Mouse (Mus musculus): ENCODE results near the gene Nwd1. TPM values are rescaled to one million over a fixed set of nuclear protein-coding genes. Genes with fewer than 3 reads are reported as not detected.

Nwd1 gene
- total RNA-seq (2014; rRNA removed; ENCODE audit: low replicate concordance) (2.0 and 2.3 TPM in 2 replicates), polyA plus RNA-seq (2015; fragmentation: Nextera tagmentation; extraction: Ambion mirVana) (0.15 and 0.20 TPM in 2 replicates)

DNA sequence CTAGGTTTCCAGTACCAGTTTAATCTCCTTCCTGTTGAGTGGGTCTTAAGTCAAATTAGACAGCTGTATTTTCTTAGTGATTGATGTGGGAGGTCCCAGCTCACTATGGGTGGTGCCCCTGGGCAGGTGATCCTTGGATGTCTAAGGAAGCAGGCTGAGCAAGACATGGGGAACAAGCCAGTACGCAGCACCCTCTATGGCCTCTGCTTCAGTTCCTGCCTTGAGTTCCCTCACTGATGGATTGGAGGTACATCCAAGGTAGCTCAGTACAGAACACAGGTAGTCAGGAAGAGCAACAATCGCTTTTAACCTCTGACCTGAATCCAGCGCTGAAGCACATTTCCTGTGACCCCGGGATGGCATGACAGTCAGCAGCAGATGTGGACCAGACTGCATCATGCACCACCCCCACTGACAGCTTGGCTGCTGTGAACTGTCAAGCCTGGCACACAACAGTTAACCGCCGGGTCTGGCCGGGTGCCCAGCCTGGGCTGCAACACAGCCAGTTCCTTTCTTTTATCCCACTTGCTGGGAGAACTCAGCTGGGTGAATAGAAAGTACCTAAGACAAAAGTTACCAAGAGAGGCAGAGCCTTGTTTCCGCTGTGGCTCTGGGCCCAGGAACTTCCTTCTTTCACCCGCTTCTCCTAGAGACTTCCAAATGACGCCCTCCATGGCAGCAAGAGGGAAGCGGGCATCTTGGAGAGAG lies at the start of gene Nwd1:
Gene Nwd1 (plus strand): TSS at position 652 of the 708 bp plus-strand sequence.
- Histone ChIP-seq H3K4me2 (ENCODE audit: low read depth, low read length) (peak within 1 kb of the TSS; percentile 49), H3K27me3 (ENCODE audit: control insufficient read depth, insufficient read depth, low read length) (no peaks in the 10 kb centered on the region), H3K4me3 (ENCODE audit: low read depth, low read length) (peak within 1 kb of the TSS; percentile 15; the same call in 1 of the 2 replicates), H3K9ac (replicated peaks; ENCODE audit: low read depth, low read length) (no peak within 1 kb of the TSS), H3K36me3 (replicated peaks; ENCODE audit: control insufficient read depth, insufficient read depth, low read length) (no peaks in the 10 kb centered on the region), H3K27ac (ENCODE audit: low read depth) (peak within 1 kb of the TSS; percentile 76), H3K9me3 (replicated peaks; ENCODE audit: control insufficient read depth, low read length) (no peaks in the 10 kb centered on the region), H3K4me1 (ENCODE audit: control insufficient read depth, insufficient read depth) (peaks cover 12% of the 10 kb centered on the region)
- ATAC-seq (ENCODE audit: insufficient read depth, low read depth) = peak; percentile 94
- 14% methylated on average over 11 of the region's 11 CpGs for WGBS
- TF ChIP-seq CTCF (IDR thresholded peaks at IDR 0.05; ENCODE audit: low read depth) (peak; percentile 1; the same call in 1 of the 2 replicates), EP300 (IDR thresholded peaks at IDR 0.05; ENCODE audit: low read depth) (no peak)
- DNase-seq (ENCODE audit: low spot score) = peak; percentile 82

DNA sequence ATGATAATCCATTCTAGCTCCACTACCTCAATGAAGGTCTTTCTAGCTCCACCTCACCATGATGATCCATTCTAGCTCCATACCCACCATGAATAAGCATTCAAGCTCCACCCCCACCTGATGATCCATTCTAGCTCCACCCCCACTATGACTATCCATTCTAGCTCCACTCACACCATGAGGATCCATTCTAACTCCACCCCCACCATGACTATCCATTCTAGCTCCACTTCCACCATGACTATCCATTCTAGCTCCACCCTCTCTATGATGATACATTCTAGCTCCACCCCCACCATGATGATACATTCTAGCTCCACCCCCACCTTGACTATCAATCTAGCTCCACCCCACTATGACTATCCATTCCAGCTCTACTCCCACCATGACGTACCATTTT lies 3.6 kb upstream of the Nwd1 start:
- H3K27me3 ChIP-seq (ENCODE audit: control insufficient read depth, insufficient read depth, low read length) = no peaks in the 10 kb centered on the region
- H3K4me2 ChIP-seq (ENCODE audit: low read depth, low read length) = no peak overlapping the region
- H3K9me3 ChIP-seq (replicated peaks; ENCODE audit: control insufficient read depth, low read length) = no peaks in the 10 kb centered on the region
- DNase-seq (ENCODE audit: low spot score) = no peak
- H3K4me3 ChIP-seq (ENCODE audit: low read depth, low read length) = no peak overlapping the region
- WGBS = 91% methylated on average over 1 of the region's 1 CpGs
- no peak overlapping the region for H3K27ac ChIP-seq (ENCODE audit: low read depth)
- peaks cover 12% of the 10 kb centered on the region for H3K4me1 ChIP-seq (ENCODE audit: control insufficient read depth, insufficient read depth)
- no peak for ATAC-seq (ENCODE audit: insufficient read depth, low read depth)
- no peak overlapping the region for H3K9ac ChIP-seq (replicated peaks; ENCODE audit: low read depth, low read length)
- TF ChIP-seq CTCF (IDR thresholded peaks at IDR 0.05; ENCODE audit: low read depth) (no peak), EP300 (IDR thresholded peaks at IDR 0.05; ENCODE audit: low read depth) (no peak)
- no peaks in the 10 kb centered on the region for H3K36me3 ChIP-seq (replicated peaks; ENCODE audit: control insufficient read depth, insufficient read depth, low read length)

DNA sequence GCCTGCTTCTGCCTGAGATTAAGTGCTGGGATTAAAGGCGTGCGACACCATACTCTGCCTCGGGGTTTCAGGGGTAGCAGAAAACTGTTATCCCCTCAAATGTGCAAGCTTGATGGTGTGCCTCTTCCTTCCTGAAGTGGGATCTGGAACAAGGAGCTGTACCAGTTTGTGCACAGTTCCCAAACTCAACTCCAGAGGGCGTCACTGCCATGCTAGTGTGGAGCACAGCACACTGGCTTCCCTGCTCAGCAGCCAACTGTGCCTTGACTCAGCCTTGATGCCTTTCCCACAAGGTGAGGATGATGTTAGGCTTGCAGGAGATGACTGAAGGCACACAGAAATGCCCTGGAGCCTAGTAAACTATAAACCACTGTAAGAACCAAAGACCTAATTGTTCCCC lies 1.9 kb upstream of the Nwd1 start:
- no peak overlapping the region for H3K4me2 ChIP-seq (ENCODE audit: low read depth, low read length)
- H3K36me3 ChIP-seq (replicated peaks; ENCODE audit: control insufficient read depth, insufficient read depth, low read length) = no peaks in the 10 kb centered on the region
- peaks cover 12% of the 10 kb centered on the region for H3K4me1 ChIP-seq (ENCODE audit: control insufficient read depth, insufficient read depth)
- WGBS = 52% methylated on average over 4 of the region's 4 CpGs
- H3K9ac ChIP-seq (replicated peaks; ENCODE audit: low read depth, low read length) = no peak overlapping the region
- H3K27me3 ChIP-seq (ENCODE audit: control insufficient read depth, insufficient read depth, low read length) = no peaks in the 10 kb centered on the region
- no peaks in the 10 kb centered on the region for H3K9me3 ChIP-seq (replicated peaks; ENCODE audit: control insufficient read depth, low read length)
- TF ChIP-seq EP300 (IDR thresholded peaks at IDR 0.05; ENCODE audit: low read depth) (no peak), CTCF (IDR thresholded peaks at IDR 0.05; ENCODE audit: low read depth) (peak; percentile 36; the same call in 1 of the 2 replicates)
- ATAC-seq (ENCODE audit: insufficient read depth, low read depth) (no peak), DNase-seq (ENCODE audit: low spot score) (no peak)
- no peak overlapping the region for H3K4me3 ChIP-seq (ENCODE audit: low read depth, low read length)
- no peak overlapping the region for H3K27ac ChIP-seq (ENCODE audit: low read depth)

DNA sequence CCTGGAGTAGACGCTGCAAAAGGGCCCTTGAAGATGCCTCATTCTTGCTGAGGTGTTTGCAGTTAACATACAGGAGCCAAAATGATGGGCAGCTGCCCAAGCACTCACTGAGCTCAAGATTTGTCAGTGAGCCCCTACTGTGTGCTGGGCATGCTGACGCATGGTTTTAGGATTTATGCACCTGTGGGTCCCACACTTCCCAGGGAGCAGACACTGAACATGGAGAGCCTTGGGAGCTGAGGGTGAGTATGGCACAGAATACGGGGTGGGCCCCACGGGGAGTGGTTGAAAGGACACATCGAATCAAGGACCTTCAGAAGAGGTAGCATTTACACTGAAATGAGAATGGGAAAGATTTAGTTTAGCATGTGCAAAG lies 245 bp downstream of the Nwd1 start:
- Histone ChIP-seq H3K9ac (replicated peaks; ENCODE audit: low read depth, low read length) (no peak overlapping the region), H3K4me1 (ENCODE audit: control insufficient read depth, insufficient read depth) (peaks cover 12% of the 10 kb centered on the region), H3K27ac (ENCODE audit: low read depth) (peak overlapping the region; percentile 76), H3K9me3 (replicated peaks; ENCODE audit: control insufficient read depth, low read length) (no peaks in the 10 kb centered on the region), H3K4me2 (ENCODE audit: low read depth, low read length) (peak overlapping the region; percentile 49), H3K36me3 (replicated peaks; ENCODE audit: control insufficient read depth, insufficient read depth, low read length) (no peaks in the 10 kb centered on the region), H3K27me3 (ENCODE audit: control insufficient read depth, insufficient read depth, low read length) (no peaks in the 10 kb centered on the region), H3K4me3 (ENCODE audit: low read depth, low read length) (peak overlapping the region; percentile 15; the same call in 1 of the 2 replicates)
- 65% methylated on average over 5 of the region's 5 CpGs for WGBS
- ATAC-seq (ENCODE audit: insufficient read depth, low read depth) (peak; percentile 14; the same call in 1 of the 2 replicates), DNase-seq (ENCODE audit: low spot score) (no peak)
- no peak for TF ChIP-seq EP300 (IDR thresholded peaks at IDR 0.05; ENCODE audit: low read depth)
- no peak for TF ChIP-seq CTCF (IDR thresholded peaks at IDR 0.05; ENCODE audit: low read depth)

DNA sequence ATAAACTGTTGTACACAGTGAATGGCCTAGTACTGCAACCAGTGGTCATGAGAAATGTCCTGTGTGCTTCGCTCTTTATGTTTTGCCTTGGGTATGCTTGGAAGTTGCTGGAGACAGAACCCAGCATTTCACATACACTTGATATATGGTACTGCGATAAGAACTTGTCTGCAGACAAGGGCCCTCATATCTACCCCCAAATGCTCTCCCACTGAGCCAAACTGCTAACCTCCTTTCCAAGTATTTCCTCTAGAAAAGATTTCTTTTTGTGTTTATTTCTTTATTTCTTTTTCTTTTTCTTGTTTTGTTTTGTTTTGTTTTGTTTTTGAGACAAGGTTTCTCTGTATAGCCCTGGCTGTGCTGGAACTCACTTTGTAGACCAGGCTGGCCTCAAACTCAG lies 4.2 kb downstream of the Nwd1 start:
- peaks cover 11% of the 10 kb centered on the region for H3K4me1 ChIP-seq (ENCODE audit: control insufficient read depth, insufficient read depth)
- no peaks in the 10 kb centered on the region for H3K27me3 ChIP-seq (ENCODE audit: control insufficient read depth, insufficient read depth, low read length)
- 78% methylated on average over 2 of the region's 2 CpGs for WGBS
- no peak overlapping the region for H3K4me3 ChIP-seq (ENCODE audit: low read depth, low read length)
- H3K9me3 ChIP-seq (replicated peaks; ENCODE audit: control insufficient read depth, low read length) = no peaks in the 10 kb centered on the region
- no peak overlapping the region for H3K27ac ChIP-seq (ENCODE audit: low read depth)
- TF ChIP-seq CTCF (IDR thresholded peaks at IDR 0.05; ENCODE audit: low read depth) (no peak), EP300 (IDR thresholded peaks at IDR 0.05; ENCODE audit: low read depth) (no peak)
- no peak overlapping the region for H3K4me2 ChIP-seq (ENCODE audit: low read depth, low read length)
- no peak for DNase-seq (ENCODE audit: low spot score)
- H3K36me3 ChIP-seq (replicated peaks; ENCODE audit: control insufficient read depth, insufficient read depth, low read length) = no peaks in the 10 kb centered on the region
- H3K9ac ChIP-seq (replicated peaks; ENCODE audit: low read depth, low read length) = no peak overlapping the region
- no peak for ATAC-seq (ENCODE audit: insufficient read depth, low read depth)
